Mouse (Mus musculus) frontal cortex, postnatal 14 days (tissue): ENCODE measurements around the gene Efna4.
A peak's percentile ranks its signal among the peaks of the same experiment; 100 is the strongest.

Experiments
- DNase-seq, 2 experiments: peaks; one replicate each; pipeline ENCODE4 v3.0.0; 2022; ENCODE audit warnings: low spot score in 2 of 2

Efna4 gene

GRCm38 (mm10) chr3:89361675-89362074 lies 23.8 kb upstream of the Efna4 start, which contains the start of gene Dcst2:
Gene Dcst2 (plus strand): TSS chr3:89361975.
- DNase-seq = no peak

- DNase-seq = no peak
These were observed 22.4 kb upstream of the Efna4 start for GRCm38 (mm10) chr3:89360237-89360636.

- DNase-seq = no peak
These were observed 21.8 kb upstream of the Efna4 start for GRCm38 (mm10) chr3:89359630-89360029.

GRCm38 (mm10) chr3:89356029-89356428 lies 18.2 kb upstream of the Efna4 start:
- DNase-seq = no peak

DNA sequence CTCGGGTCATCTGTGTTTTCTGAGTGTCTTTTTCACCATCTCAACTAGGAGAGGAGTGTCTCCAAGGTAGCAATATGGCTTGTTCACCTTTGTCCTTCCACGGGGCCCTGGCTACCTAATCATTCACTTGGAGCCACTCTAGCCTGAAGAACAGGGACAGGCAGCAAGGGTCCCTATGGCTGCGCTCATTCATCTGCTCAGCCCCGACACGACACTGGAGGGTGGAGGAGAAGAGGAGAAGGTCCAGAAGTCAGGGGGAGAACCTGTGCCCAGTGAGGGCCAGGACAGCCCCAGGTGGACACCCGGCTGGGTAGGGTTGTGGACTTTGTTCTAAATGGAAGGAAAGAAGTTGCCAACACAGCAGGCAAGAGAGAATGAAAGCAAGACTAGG lies 17.7 kb upstream of the Efna4 start:
- no peak for DNase-seq

DNA sequence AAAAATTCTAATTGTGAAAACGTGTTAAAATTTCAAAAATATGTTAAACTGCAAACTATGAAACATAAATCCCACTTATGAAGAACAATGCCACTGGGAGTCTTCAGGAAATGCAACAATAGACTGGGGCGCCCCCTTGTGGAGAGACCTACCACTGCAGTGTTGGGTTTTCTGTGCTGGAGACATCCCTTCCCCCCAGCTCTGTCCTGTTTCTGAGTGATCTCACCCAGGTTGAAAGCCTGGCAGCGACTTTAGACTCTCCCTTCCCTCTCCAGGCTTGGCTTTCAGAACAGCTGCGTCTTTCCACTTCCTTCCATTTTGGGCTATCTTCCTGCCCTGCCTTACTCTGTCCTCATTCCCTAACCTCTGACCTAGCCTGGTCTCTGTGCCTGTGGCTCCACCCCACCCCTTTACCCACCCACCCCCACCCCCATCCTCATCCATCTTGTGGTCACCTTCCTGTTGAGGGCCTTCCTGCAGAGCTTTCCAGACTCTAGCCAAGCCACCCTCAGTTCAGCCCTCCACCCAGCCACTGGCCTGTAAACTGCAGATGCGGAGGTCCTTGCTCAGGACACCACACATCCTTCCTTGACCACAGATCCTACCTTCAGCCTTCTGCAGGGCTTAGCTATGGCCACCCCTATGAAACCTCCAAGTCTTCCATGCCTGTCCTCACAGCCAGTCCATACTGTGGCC lies 17.1 kb upstream of the Efna4 start:
- DNase-seq = peak; percentile 66 to 79

GRCm38 (mm10) chr3:89351271-89351670 lies 13.4 kb upstream of the Efna4 start:
- no peak for DNase-seq

DNA sequence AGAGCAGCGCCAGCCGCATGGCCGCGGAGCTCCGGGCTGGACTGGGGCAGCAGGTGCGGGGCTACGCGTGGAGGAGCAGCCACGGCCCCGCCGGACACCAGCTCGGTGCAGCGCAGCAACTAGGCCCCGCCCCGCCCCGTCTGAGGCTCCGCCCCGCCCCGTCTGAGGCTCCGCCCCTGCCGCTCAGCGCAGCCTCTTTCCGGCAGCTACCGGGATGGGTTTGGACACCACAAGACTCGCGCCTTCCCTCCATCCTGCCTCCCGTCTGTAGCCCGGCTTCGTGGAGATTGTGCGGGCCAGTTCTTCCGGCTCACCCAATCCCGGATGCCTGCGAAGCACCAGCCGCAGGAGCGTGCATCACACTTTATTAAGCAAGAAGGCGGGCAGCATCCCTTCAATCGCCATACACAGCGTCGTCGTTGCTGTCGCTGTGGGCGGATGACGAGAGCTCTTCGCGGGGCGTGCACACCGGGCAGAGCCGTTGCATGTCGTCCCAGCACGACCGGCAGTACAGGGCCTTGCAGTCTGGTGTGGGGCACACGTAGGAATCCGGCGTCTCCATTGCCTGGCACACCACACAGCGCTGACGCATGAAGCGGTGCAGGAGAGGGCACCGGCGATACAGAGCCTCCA lies 12.2 kb upstream of the Efna4 start, which contains the start of gene Adam15:
Adam15 (minus strand) TSS at position 128 of the 633 bp plus-strand sequence.
- DNase-seq = peak; percentile 78 to 89

DNA sequence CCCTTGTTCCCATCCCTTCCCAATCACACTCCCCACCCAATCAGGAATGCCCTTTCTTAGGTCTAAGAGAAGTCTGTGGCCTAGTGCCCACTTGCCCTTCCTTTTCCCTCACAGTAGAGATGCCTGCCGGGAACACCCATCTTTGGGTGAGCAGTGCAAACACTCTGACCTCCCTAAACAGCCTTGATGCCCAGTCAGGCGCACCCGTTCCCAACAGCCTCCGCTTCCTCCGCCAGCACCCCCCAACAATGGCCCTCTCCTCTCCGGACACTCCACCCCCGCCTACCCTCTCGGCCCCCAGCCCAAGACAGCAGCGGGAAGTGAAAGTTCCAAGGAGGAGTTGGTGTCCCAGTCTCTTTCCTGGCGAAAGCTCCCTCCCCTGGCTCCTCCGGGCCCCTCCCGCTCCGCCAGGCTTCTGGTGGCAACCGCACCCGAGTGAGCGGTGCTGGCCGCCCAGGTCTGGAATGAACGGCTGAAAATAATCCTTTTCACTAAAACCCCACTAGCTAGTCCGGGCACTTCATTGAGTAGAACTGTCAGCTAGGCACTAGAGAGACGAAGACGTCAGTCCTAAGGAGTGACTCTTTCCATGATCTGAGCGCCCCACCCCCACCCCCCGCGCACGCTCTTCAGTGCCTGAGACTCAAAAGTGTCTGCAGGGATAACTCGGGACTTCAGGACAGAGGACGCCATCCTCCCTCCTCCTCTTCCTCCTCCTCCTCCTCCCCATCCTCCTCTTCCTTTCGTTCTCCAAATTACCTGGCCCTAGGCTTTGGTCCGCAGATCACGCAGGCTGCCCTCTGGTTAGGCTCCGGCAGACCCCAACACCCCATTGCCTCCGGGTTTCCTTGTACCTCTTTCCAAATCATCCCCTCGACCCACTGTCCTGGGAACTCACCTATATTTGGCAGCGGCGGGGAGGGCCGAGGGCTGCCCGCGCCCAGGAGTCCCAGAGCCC lies 11.4 kb upstream of the Efna4 start:
- DNase-seq = no peak

DNA sequence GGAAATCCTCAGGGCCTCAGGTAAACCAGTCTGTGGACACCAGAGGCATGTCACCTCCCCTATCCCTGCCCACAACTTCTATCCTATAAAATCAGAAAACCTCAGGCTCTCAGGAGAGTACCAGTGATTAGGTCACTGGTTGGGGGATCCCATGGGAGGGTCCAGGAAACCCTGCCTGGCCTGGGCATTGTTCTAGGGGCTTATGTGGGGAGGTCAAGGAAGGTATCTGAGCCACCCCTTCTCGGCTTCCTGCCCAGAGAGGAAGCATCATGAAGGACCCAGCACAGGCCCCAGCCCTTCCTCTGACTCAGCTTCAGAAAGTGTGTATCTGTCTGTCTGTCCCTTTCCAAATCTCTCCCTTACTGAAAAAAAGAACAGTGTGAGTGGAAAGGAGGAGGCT lies 10.1 kb upstream of the Efna4 start:
- DNase-seq = no peak

DNA sequence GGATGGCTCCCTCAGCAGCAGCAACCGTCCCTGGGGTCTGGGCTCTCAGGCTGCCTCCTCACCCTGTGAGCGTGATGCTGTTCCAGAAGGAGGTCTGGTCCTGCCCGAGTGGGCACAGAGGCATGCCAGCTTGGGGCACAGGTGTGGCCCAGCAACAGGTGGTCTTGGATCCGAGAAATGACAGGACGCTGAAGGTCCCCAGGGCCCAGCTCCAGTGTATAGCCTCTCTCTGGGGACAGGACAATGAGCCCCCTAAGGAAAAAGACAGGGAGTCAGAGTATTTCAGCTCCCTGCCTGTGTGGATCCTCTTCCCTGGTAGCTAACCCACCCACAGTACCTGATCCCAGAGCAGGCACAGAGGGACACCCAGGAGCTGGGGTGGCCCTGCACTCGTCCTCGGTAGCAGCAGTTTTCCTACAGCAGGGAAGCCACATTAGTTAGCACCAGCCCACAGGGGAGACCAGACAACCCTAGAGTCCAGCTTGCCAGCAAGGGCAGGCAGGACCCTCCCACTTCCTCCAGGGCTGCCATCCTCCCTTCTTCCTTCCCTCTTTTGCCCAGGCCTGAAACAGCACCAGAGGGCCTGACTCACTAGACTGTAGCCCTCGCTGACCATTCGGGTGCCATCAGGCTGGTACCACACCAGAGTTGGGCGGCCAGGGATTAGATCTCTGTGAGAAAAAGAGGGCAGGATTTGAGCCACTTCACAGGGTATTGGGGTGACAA lies 9.2 kb upstream of the Efna4 start:
- no peak for DNase-seq

GRCm38 (mm10) chr3:89343279-89343678 lies 5.5 kb upstream of the Efna4 start:
- DNase-seq = no peak

DNA sequence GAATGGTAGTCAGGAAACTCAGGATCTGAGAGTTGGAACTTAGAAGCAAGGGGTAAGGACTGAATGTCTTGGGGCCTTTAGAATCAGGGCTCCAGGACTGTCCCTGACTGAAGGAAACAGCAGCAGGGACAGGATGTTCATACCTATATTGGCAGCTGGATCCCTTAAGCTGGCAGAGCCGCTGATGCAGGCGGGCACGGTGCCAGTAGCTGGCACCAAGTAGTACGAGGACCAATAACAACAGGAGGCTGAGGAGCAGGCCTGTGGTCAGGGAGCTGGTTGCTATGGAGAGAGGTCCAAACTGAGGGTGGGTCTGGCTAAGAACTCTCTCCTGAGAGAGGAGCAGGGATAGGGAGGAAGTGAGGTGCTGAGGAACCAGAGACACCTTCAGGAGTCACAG lies 4.0 kb upstream of the Efna4 start:
- DNase-seq = no peak

GRCm38 (mm10) chr3:89340465-89340864 lies 2.6 kb upstream of the Efna4 start:
- DNase-seq = peak; percentile 50 to 73

DNA sequence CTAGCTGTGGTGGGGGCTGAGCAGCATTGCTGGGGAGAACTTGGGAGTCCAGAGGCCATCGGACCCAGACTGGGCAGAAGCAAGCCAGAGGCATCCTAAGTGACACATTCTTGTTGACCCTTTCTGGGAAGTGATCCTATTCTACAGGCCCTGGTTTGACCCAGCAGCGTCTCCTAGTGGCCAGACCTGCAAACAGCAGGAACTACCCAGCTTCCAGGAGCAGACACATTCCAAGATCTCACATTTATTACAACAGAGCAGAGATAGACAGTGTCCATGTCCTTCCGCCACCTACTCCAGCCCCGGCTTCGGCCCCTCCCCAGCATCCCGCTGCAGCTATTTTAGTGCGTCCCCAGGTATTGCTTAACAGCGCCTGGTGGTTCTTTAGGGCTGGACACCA lies 1.6 kb upstream of the Efna4 start:
- peak; percentile 49 to 59 for DNase-seq

DNA sequence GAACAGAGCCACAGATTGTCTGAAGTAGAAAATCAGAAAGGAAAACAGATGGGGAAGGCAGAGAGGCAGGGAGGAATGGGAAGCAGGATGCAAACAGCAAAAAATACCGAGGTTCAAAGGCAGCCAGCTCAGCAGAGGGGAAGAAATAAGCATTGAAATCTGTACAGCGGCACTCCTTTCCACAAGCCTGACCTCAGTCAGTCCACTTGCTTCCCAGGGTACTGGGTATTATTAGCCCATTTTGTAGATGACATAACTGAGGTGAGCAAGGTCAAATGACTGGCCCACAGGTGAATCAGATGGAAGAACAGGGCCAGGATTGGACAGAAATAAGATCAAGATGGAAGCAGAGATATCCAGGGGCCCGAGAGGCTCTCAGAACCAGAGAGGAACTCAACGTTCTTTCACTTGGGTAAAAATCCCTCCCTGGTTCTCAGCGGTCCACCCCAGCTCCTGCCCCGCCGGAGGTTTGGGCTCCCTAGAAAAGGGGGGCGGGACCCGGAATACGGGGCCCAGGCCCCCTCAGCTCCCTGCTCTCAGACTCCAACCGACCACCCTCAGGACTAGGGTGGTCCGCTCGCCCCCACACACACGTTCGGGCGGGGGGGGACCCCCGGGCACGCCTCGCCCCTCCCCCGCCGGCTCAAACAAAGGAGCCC lies 637 bp downstream of the Efna4 start:
- DNase-seq = no peak

- no peak for DNase-seq
These were observed 1.3 kb downstream of the Efna4 start for GRCm38 (mm10) chr3:89336529-89336928.

DNA sequence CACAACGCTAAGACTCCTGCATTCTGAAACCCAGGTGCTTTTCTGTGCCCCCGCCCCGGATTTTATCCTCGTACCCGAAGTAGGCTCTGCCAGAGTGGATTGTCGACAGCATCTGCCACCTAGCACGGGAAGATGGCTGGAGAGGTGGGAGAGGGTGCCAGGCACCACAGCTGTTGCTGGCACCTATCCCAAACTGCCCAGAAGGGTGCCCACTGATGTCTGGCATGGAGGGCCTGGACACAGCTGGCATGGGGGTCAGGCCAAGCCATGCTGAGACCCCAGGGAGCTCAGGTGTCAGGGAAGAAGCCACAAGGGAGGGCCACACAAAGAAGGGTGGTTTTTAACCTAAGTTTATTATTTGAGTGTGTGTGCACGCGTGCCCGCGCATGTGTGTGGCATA lies 4.8 kb downstream of the Efna4 start:
- DNase-seq = no peak

- DNase-seq = no peak
These were observed 5.4 kb downstream of the Efna4 start for GRCm38 (mm10) chr3:89332476-89332875.

GRCm38 (mm10) chr3:89332013-89332412 lies 5.8 kb downstream of the Efna4 start:
- no peak for DNase-seq

- no peak for DNase-seq
These were observed 6.3 kb downstream of the Efna4 start for GRCm38 (mm10) chr3:89331561-89331960.
